Mouse (Mus musculus): ENCODE data around the gene Scaf4. TPM values are rescaled to one million over a fixed set of nuclear protein-coding genes. Genes with fewer than 3 reads are reported as not detected.
A peak's percentile ranks its signal among the peaks of the same experiment; 100 is the strongest.

Scaf4 gene
- polyA plus RNA-seq, 1 experiment, result 47.0 TPM

DNA sequence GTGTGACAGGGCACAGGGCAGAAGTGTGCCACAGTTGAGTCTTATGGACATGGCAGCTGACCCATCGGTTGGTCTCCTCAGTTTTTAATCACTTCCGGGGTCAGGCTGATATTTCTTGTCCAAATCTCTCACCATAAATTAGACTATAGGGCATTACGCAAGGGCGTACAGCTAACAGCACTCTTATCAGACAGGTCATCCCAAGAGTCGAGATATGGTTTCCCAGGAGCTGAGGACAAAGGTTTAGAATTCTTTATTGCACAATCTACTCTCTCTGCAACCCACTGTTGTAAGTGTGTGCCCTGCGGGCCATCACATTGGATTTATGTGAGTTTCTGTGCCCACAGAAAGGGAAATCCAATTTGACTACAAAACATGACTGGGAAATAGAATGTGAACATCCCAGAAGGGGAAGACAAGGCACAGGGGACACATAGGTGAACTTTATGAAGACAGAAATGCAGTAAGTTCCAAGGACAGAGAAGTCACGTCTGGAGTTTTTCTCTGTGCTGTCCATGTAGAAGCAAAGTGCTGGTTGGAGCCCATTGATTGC, 87.5 kb downstream of the Scaf4 start:
- Histone ChIP-seq H3K4me3 (ENCODE audit: extremely low read depth, insufficient read depth, insufficient read length) (no peak overlapping the region), H3K36me3 (ENCODE audit: control insufficient read depth, insufficient read depth, low read length) (no peaks in the 10 kb centered on the region), H3K27ac (ENCODE audit: insufficient read depth, low read length) (no peak overlapping the region), H3K27me3 (ENCODE audit: control insufficient read depth, insufficient read depth, low read length) (no peaks in the 10 kb centered on the region), H3K4me1 (ENCODE audit: control insufficient read depth, insufficient read depth, insufficient read length) (peaks cover 8% of the 10 kb centered on the region; the same call in 1 of the 2 replicates)
- TF ChIP-seq CTCF (IDR thresholded peaks at IDR 0.05; ENCODE audit: extremely low read depth, insufficient read depth, insufficient read length, insufficient replicate concordance), result no peak
- no peak for TF ChIP-seq POLR2A (IDR thresholded peaks at IDR 0.05; ENCODE audit: low read depth, low read length)
- WGBS, result 74% methylated on average over 7 of the region's 7 CpGs
- no peak for DNase-seq (ENCODE audit: low read depth in 1 of 2, low spot score in 2 of 2)

DNA sequence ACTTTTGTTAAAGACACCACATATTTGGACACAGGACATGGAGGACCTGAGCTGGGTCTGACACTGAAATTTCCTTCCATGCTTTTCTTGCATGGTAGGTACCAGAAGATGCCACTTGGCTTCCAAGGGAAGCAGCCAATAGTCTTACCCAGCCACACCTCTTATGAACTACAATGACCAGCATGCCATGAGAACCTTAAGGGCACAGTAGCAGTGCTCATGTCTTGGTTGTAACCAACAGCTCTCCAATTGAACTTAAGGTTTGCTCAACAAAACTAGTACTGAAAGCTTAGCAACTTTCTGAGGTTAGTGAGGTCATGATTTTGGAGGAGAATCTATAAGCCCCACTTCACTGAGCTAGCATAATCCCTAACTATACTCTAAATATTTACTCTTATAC, 90.6 kb downstream of the Scaf4 start:
- Histone ChIP-seq H3K27ac (ENCODE audit: insufficient read depth, low read length) (no peak overlapping the region), H3K4me1 (ENCODE audit: control insufficient read depth, insufficient read depth, insufficient read length) (peaks cover 5% of the 10 kb centered on the region; the same call in 1 of the 2 replicates), H3K27me3 (ENCODE audit: control insufficient read depth, insufficient read depth, low read length) (no peaks in the 10 kb centered on the region), H3K36me3 (ENCODE audit: control insufficient read depth, insufficient read depth, low read length) (no peaks in the 10 kb centered on the region), H3K4me3 (ENCODE audit: extremely low read depth, insufficient read depth, insufficient read length) (no peak overlapping the region)
- no peak for DNase-seq (ENCODE audit: low read depth in 1 of 2, low spot score in 2 of 2)
- TF ChIP-seq POLR2A (IDR thresholded peaks at IDR 0.05; ENCODE audit: low read depth, low read length) (no peak), CTCF (IDR thresholded peaks at IDR 0.05; ENCODE audit: extremely low read depth, insufficient read depth, insufficient read length, insufficient replicate concordance) (no peak)

DNA sequence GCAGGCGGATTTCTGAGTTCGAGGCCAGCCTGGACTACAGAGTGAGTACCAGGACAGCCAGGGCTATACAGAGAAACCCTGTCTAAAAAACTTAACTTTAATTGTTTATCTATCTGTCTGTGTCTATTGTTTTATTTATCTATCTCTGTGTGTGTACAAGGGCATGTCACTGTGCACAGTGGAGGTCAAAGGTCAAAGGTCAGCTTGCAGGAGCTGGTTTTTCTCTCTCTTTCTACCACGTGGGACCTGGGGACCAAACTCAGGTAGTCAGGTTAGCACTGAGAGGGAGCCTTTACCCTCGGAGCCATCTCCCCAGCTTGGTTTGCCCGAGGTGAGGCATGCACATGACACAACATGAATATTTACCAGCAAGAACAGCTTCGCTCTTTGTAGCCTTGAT, 93.0 kb downstream of the Scaf4 start:
- H3K27ac ChIP-seq (ENCODE audit: insufficient read depth, low read length), result no peak overlapping the region
- H3K27me3 ChIP-seq (ENCODE audit: control insufficient read depth, insufficient read depth, low read length), result no peaks in the 10 kb centered on the region
- no peak for DNase-seq (ENCODE audit: low read depth in 1 of 2, low spot score in 2 of 2)
- no peak for TF ChIP-seq CTCF (IDR thresholded peaks at IDR 0.05; ENCODE audit: extremely low read depth, insufficient read depth, insufficient read length, insufficient replicate concordance)
- 84% methylated on average over 6 of the region's 6 CpGs for WGBS
- no peak overlapping the region for H3K4me3 ChIP-seq (ENCODE audit: extremely low read depth, insufficient read depth, insufficient read length)
- no peaks in the 10 kb centered on the region for H3K4me1 ChIP-seq (ENCODE audit: control insufficient read depth, insufficient read depth, insufficient read length)
- no peaks in the 10 kb centered on the region for H3K36me3 ChIP-seq (ENCODE audit: control insufficient read depth, insufficient read depth, low read length)

DNA sequence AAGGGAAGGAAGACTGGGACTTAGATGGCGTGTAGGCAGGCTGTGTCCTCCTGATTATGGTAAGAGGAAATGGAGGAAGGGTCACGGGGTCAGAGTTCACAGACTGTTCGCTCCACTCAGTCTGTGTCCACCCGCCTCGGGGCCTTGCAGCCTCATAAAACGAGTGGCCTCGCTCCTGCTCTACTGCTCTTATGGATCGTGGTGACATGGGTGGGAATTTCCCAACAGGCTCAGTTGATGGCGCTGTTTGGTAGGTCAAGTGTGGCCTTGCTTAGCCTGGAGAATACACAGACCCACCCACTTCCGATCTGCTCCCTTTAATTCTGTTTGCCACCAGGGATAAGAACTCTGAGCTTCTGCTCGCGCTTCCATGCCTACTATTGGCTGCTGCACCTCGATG, 96.8 kb downstream of the Scaf4 start:
- no peaks in the 10 kb centered on the region for H3K4me1 ChIP-seq (ENCODE audit: control insufficient read depth, insufficient read depth, insufficient read length)
- no peaks in the 10 kb centered on the region for H3K27me3 ChIP-seq (ENCODE audit: control insufficient read depth, insufficient read depth, low read length)
- H3K4me3 ChIP-seq (ENCODE audit: extremely low read depth, insufficient read depth, insufficient read length), result no peak overlapping the region
- H3K27ac ChIP-seq (ENCODE audit: insufficient read depth, low read length), result no peak overlapping the region
- TF ChIP-seq POLR2A (IDR thresholded peaks at IDR 0.05; ENCODE audit: low read depth, low read length) (no peak), CTCF (IDR thresholded peaks at IDR 0.05; ENCODE audit: extremely low read depth, insufficient read depth, insufficient read length, insufficient replicate concordance) (no peak)
- no peaks in the 10 kb centered on the region for H3K36me3 ChIP-seq (ENCODE audit: control insufficient read depth, insufficient read depth, low read length)
- WGBS, result 12% methylated on average over 13 of the region's 13 CpGs
- DNase-seq (ENCODE audit: low read depth in 1 of 2, low spot score in 2 of 2), result no peak

DNA sequence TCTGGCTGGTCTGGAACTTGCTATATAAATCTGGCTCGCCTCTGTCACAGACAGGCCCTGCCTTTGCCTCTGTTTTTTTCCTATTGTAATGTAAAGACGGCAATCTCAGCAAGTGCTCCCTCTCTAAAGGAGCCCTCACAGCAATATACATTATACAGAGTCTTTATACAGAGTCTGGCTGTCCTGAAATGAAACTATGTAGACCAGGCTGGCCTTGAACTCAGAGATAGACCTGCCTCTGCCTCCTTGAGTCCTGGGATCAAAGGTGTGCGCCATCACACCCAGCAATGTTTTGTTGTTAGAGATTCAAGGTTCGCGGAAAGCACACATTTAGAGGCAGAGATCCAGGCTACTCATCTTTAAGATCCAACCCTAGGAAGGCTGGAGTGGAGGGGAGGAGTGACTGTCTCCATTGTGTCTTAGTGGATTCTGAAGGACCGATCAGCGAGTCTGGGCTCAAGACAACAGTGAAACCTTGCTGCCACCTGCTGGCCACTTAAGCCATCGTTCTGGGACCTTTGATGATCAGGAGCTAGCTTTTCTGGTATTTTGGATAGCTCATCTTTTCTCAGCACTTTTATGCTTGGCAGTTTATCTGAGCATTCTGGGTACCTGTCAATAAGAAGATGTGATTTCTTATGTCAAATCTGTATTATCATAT, 98.2 kb downstream of the Scaf4 start:
- 51% methylated on average over 8 of the region's 8 CpGs for WGBS
- H3K4me3 ChIP-seq (ENCODE audit: extremely low read depth, insufficient read depth, insufficient read length), result no peak overlapping the region
- DNase-seq (ENCODE audit: low read depth in 1 of 2, low spot score in 2 of 2), result peak; percentile 17 to 67
- no peaks in the 10 kb centered on the region for H3K27me3 ChIP-seq (ENCODE audit: control insufficient read depth, insufficient read depth, low read length)
- H3K27ac ChIP-seq (ENCODE audit: insufficient read depth, low read length), result no peak overlapping the region
- H3K36me3 ChIP-seq (ENCODE audit: control insufficient read depth, insufficient read depth, low read length), result no peaks in the 10 kb centered on the region
- TF ChIP-seq CTCF (IDR thresholded peaks at IDR 0.05; ENCODE audit: extremely low read depth, insufficient read depth, insufficient read length, insufficient replicate concordance), result peak; percentile 83; the same call in 1 of the 2 replicates
- TF ChIP-seq POLR2A (IDR thresholded peaks at IDR 0.05; ENCODE audit: low read depth, low read length), result no peak
- H3K4me1 ChIP-seq (ENCODE audit: control insufficient read depth, insufficient read depth, insufficient read length), result no peaks in the 10 kb centered on the region

DNA sequence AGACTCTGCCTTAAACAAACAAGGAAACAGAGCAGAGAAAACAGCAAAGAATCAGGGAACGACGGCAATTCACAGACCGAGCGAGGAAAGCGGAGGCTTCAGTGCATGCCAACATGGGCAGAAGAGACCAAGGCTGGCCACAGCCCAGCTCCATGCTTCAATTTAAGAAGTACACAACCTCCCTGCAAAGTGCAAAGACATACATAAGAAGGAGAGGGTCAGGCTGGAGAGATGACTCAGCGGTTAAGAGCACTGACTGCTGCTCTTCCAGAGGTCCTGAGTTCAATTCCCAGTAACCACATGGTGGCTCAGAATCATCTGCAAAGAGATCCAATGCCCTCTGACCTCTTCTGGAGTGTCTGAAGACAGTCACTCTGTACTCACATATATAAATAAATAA, 100.2 kb downstream of the Scaf4 start:
- TF ChIP-seq CTCF (IDR thresholded peaks at IDR 0.05; ENCODE audit: extremely low read depth, insufficient read depth, insufficient read length, insufficient replicate concordance), result no peak
- TF ChIP-seq POLR2A (IDR thresholded peaks at IDR 0.05; ENCODE audit: low read depth, low read length), result no peak
- Histone ChIP-seq H3K4me1 (ENCODE audit: control insufficient read depth, insufficient read depth, insufficient read length) (no peaks in the 10 kb centered on the region), H3K4me3 (ENCODE audit: extremely low read depth, insufficient read depth, insufficient read length) (no peak overlapping the region), H3K27ac (ENCODE audit: insufficient read depth, low read length) (no peak overlapping the region), H3K27me3 (ENCODE audit: control insufficient read depth, insufficient read depth, low read length) (no peaks in the 10 kb centered on the region), H3K36me3 (ENCODE audit: control insufficient read depth, insufficient read depth, low read length) (no peaks in the 10 kb centered on the region)
- 95% methylated on average over 6 of the region's 6 CpGs for WGBS
- no peak for DNase-seq (ENCODE audit: low read depth in 1 of 2, low spot score in 2 of 2)

DNA sequence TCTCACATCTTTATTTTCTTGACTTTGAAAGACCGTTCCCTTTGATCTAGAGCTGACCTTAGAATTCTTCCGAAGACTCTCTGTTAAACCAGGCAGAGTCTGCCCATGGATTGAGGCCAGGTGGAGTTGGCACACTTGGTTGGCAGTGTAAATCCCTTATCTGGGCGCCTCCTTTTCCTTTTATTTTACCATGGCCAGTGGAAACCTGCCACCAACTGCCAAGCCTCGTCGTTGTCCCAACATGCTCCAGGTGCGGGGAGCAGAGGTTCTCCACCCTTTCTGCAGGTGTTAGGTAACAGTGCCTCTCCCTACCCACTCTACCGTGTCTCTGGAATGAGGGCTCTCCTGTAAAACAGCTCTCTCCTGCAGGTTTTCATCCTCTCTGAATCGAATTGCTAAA, 102.6 kb downstream of the Scaf4 start:
- H3K27ac ChIP-seq (ENCODE audit: insufficient read depth, low read length), result no peak overlapping the region
- no peaks in the 10 kb centered on the region for H3K36me3 ChIP-seq (ENCODE audit: control insufficient read depth, insufficient read depth, low read length)
- no peaks in the 10 kb centered on the region for H3K27me3 ChIP-seq (ENCODE audit: control insufficient read depth, insufficient read depth, low read length)
- TF ChIP-seq CTCF (IDR thresholded peaks at IDR 0.05; ENCODE audit: extremely low read depth, insufficient read depth, insufficient read length, insufficient replicate concordance) (no peak), POLR2A (IDR thresholded peaks at IDR 0.05; ENCODE audit: low read depth, low read length) (no peak)
- DNase-seq (ENCODE audit: low read depth in 1 of 2, low spot score in 2 of 2), result no peak
- no peak overlapping the region for H3K4me3 ChIP-seq (ENCODE audit: extremely low read depth, insufficient read depth, insufficient read length)
- 88% methylated on average over 8 of the region's 8 CpGs for WGBS
- no peaks in the 10 kb centered on the region for H3K4me1 ChIP-seq (ENCODE audit: control insufficient read depth, insufficient read depth, insufficient read length)
